Mouse (Mus musculus) liver, embryonic 14.5 days (tissue): Measurements from ENCODE around the gene Hist1h2ac.
"Not testable (repeated sequence)": the region's sequence is repeated elsewhere in the genome, so short reads cannot be mapped to it uniquely, and the experiment has no call there.

Experiments
- CTCF ChIP-seq: IDR thresholded peaks from 2 replicates; pipeline ENCODE4 v1.5.1; 2016; ENCODE audit warnings: antibody characterized with exemption, low read depth, control low read depth
- EP300 ChIP-seq: IDR thresholded peaks from 2 replicates; pipeline ENCODE4 v1.6.1; 2016; ENCODE audit warnings: antibody characterized with exemption, low read depth

- TF ChIP-seq EP300, CTCF: not testable (repeated sequence)
Measured at GRCm38 (mm10) chr13:23702801-23703200, 19.1 kb upstream of the Hist1h2ac start.
